Mouse (Mus musculus): ENCODE measurements around the gene Ptbp3.

DNA sequence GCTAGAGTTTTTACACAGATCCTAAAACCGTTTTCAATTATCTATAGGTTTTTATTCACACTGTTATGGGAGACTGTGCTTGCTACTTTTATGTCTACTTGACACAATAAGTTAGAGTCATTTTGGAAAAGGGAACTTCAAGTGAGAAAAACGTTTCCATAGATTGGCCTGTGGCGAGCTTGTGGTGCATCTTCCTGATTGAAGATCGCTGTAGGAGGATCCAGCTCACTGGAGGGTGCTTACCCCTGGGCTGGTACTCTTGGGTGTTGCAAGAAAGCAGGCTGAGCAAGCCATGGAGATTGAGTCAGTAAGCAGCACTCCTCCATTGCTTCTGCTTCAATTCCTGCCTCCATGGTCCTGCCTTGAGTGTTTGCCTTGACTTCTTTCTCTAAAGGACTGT, 113.2 kb downstream of the Ptbp3 start:
- TF ChIP-seq POLR2A (IDR thresholded peaks at IDR 0.05; ENCODE audit: insufficient read depth, low read depth, low read length) (no peak), CTCF (IDR thresholded peaks at IDR 0.05) (no peak)

Data from heart, adult 2 months (tissue).